Mouse (Mus musculus) WW6 (cell line): Measurements from ENCODE around the gene 9330182L06Rik.

Source experiments
- DNase-seq: peaks from one replicate; pipeline ENCODE4 v3.0.0-alpha.2; 2013; ENCODE audit warnings: low read depth, low spot score

Gene 9330182L06Rik

DNA sequence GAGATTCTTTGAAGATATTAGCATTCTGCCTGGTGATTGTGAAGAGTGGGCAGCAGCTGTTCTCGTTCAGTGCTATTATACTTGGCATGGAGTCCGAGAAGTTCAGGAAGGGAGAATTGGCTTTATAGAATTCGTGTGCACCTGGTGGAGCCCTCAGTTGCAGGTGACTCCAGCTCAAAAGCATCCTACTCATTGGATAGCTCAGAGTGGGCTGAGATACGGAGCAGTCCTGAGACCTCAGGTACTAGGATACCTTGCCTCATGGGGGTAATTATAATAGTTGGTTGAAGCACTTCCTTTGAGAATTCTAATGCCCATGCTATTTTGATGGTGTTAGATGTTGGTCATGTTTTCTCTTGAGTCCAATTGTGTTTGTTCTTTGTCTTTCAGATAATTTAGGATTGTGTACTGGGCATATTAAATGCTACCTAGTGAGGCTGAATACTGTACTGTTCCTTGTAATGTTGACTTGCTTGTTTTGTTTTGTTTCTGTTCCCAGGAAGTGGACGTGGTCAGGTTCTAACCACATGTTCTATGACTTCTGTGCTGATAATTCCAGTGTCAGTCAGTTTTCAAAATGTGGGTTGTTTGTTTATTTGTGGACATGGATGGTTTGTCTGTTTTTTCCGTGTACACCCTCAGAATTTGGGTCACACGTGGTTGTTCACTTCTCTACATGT, 96.2 kb downstream of the 9330182L06Rik start:
- no peak for DNase-seq

DNA sequence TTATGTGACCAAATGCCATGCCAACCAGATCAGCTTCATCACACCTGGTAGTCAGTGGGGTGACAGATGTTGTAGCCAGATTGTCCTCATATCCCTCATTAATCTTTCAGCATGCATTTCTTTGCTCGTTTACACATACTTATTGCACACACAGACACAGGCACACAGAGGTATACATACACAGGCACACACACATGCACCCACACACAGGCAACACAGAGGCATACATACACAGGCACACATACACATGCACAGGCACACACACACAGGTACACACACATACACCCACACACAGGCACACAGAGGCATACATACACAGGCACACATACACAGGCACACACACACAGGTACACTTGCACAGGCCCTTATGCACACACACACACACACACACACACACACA, 99.0 kb downstream of the 9330182L06Rik start:
- DNase-seq, result no peak

DNA sequence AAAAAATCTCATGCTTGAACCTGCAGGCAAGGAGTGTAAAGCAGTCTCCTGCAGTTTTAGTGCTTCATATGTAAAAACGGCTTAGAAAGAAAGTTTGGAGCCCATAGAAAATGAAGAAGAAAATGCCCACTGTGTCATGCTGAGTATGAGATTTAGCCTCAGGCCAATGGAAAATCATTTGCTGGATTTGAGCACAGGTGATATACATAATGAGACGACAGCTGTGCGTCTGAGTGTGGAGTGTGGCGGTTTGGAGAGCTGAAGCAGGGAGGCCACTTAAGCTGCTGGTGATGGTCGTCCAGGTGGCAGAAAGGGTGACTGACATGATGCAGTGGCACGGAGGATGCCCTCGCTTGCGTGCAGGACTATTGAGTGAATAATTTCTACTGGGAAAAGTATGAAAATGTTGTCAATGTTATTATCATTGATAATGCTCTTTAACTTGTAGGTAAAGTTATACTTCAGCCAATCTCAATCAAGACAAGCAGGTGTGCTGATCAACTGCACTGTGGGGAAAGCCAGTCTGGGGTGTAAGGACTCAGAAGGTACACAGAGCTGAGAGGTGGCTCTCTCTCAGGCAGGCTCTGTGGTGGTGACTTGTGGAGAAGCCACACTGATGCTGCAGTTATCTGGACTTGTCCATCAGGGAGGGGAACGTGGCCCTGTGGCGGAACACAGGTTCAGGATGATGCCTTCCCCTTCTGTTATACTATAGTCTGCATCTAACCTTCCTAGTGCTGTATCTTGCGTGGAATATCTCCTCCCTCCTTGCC, 102.2 kb downstream of the 9330182L06Rik start:
- no peak for DNase-seq

DNA sequence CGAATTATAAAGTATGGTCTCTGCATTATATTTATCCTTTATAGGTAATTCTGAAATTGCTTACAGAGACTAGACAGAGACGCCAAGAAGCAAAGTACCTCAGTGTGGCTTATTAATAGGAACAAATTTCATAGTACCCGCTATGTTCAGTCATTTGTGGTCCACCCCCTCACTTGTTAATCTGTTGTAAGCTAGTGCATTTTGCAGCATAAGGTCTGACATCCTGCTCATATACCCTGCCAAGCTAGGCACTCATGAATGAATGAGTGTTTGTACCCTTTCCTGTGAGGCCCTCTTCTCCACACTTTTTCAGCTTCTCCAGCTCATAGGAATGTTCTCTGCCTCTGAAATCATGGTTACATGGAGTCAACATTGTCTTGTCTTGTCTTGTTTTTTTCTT, 105.2 kb downstream of the 9330182L06Rik start:
- no peak for DNase-seq

DNA sequence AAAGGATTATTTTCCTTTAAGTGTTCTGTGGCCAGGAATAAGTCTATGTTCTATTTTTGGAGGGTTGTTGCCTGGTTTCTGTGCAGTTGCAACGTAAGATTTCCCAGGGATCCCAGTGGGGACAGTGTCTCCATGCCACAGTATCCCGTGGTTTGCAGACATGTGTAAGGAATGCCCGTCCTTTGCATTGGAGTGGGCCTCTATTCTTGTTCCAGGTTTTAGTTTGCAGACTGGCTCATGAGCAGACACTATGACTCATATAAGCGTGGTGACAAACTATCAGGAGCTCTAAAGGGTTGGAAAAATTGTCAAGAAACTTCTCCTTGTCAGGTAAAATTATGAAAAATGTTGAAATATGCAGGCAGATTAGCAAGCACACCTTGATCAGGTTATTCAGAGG, 107.4 kb downstream of the 9330182L06Rik start:
- no peak for DNase-seq

DNA sequence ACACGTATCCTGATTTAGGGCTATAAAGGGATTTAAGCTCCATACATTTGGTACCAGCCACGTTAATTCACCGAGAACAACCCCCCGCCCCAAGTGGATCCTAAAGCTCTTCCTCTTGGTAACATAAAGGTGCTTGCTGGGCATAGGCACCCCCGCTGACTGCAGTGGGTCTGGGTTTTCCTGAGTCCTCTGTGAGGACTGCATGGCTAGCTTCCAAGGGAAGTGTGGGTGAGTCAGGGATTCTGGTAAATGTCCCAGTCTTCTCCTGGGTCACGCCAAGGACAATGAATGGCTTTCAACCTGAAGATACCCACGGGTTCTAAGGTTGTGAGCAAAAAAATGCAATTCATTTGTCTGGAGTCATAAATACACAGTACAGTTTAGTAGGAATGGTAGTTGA, 124.0 kb downstream of the 9330182L06Rik start:
- no peak for DNase-seq

DNA sequence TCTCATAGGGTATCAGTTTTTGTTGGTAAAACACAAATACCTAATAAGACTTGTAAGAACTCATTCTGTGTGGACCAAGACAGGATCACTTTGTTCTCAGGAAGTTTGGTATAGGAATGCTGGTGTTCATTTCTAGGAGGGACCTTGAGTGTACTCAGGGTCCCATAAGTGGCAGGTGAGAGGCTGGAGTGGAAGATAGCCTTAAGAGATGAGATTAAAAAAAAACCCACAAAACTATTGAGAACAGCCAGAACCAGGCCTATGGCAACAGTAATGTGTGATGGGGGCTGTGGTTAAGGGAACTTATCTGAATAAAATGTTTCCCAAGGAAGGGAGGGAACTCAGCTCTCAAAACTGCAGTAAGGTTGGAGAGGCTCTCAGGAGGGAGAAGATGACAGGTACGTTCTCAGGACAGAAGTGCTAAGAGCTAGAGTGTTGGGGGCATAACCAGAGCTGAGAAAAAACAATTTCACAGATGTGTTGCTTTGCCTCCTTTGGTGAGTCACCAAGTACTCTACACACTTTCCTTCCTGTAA, 126.0 kb downstream of the 9330182L06Rik start:
- DNase-seq, result no peak

DNA sequence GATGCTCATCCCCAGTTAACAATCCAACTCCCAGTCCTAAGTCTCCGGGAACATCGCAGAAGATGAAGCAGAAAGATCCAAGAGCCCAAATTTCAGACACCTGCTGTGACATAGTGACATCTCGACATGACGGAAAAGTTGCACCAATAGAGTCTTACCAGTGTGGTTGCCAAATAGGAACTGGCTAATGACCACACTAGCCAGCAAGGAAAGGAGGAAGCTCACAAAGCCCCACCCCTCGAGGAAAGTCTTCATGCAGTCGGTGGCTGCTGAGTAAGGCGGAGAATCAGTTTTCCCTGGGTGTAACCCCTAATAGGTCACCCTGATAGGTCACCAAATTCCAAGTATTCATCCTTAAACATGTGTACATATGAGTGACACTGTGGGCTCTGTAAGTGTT, 151.2 kb downstream of the 9330182L06Rik start:
- DNase-seq, result no peak

DNA sequence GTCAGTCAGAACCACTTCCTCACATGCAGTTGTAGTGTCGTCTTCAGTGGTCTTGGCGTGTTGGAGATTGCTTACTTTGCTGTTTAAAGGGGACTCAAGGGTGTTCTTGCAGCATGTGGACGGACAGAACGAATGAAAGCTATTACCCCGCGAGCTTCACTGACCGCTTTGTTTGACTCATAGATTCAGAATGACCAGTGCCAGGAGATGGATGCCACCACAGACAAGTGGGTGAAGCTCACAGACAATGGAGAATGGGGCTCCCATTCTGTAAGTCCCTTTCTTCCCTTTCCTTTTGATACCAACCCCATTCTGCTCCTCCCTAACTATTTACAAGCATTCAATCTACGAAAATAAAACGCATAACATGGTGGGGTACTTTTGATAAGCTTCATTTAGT, 151.9 kb downstream of the 9330182L06Rik start:
- DNase-seq, result no peak

DNA sequence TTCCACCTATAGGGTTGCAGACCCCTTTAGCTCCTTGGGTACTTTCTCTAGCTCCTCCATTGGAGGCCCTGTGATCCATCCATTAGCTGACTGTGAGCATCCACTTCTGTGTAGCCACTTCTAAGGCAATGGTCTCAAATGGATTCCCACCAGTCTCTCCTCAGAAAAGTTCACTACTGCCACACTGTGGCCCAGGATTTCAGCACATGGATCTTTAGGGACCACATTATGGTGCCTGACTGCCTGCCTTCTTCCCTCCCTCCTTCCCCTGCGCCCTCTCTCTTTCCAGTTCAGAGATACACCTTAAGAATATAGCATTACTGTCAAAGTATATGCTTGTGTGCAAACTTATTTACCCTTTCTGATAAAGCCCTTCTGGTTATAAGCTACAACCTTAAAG, 154.0 kb downstream of the 9330182L06Rik start:
- DNase-seq, result no peak

DNA sequence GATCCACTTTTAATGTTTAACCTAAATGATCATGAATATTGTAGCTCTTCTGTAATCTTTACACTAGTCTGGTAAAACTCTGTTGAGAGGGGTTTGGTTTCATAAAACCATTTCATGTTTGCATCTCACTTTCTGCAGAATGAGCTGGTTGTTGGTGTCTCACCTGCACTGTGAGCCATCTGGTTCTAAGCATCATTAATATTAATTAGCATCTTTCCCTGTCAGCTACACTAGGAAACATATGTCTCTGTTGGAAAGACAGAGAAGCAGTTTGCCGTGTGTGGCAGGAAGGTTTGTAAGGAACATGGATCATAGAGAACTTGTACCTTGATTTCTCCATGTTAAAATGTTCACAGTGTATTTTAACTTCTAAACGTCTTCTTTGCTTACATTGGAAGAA, 158.5 kb downstream of the 9330182L06Rik start:
- DNase-seq, result no peak

DNA sequence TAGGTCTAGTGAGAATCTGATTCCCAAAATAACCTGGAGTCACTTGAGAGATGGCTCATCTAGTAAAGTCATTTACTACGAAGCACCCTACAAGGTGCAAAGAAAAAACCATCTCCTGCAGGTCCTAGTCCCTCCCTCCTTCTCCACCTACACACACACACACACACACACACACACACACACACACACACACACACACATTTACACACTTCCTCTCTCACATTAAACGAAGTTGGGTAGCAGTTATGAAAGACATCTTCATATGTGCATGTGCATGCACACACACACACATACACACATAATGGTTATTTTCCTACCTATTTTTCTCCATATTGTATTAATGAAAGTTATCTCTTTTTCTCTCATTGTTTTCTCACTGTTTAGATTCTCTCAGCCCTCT, 161.2 kb downstream of the 9330182L06Rik start:
- no peak for DNase-seq

DNA sequence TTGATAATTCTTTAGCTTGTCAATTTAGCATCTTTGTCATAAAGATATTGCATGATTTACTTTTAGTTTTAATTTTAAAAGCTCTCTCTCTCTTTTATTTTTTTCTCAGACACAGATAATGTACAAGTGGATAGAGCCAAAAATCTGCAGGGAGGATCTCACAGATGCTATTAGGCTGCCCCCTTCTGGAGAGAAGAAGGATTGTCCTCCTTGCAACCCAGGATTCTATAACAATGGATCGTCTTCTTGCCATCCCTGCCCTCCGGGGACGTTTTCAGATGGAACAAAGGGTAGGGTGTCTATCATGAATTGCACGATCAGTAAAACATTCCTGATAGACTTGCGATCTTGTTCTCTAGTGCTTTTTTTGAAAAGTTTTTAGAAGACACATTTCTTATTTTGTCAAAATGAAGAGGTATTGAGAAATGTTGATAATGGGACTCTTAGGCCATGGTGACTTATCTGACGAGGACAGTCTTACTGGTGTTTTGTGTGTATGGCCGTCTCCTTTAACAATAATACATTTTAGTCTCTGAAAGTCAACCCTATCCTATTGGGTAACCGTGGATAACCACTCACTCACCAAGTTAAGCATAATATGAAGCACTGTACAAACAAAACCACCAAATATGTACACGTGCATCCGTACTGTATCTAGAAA, 161.8 kb downstream of the 9330182L06Rik start:
- DNase-seq, result peak; percentile 20

DNA sequence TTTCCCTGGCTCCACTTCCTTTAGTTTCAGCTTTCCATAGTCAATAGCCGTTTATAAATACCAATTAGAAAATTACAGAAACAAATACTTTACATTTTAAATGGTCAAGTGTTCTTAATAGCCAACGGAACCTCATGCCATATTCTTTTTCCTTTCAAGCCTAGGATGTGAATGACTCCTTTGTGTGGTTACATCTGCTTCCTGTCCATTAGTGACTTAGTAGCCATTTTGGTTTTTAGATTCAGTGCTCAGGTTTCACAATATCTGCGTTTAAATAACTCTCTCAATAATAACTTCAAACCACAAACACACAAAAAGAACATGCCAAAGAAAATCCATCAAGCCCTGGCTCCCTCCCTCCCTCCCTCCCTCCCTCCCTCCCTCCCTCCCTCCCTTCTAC, 162.8 kb downstream of the 9330182L06Rik start:
- DNase-seq, result no peak

DNA sequence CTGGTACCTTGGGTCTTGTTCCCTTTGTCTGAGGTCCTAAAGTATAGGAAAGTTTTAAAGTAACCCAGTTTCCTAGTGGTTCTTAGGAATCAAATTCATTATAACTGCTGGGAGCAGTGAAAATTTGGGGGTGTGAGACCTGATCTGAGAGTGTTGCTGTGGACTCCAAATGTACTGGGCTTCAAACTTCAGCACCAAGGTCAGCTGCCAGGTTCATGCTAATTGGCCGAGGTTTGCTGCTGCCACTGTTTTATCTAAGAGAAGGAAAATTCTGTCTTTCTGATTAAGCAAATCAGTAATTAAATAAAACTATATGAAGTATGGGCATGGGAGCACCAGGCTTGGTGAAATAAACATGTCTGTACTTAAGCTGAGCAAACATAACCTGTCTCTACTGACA, 180.2 kb downstream of the 9330182L06Rik start:
- no peak for DNase-seq

DNA sequence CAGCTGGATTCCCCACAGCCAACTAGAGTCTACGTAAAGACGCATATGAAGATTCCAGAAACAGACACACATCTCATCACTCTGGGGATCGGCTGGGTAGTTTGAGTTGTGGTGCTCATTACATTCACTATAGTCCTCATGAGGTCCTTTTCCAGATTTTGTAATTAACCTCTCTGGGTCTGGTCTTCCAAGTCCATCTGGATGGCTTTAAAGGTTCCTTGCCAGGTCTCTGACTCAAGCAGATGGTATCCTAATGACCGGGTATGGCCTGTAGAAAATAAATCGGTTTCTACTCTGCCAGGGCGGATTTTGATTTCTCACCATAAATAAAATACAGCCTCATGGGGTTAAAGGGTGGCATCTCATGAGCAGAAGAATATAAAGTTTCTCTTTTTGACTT, 183.0 kb downstream of the 9330182L06Rik start:
- no peak for DNase-seq

DNA sequence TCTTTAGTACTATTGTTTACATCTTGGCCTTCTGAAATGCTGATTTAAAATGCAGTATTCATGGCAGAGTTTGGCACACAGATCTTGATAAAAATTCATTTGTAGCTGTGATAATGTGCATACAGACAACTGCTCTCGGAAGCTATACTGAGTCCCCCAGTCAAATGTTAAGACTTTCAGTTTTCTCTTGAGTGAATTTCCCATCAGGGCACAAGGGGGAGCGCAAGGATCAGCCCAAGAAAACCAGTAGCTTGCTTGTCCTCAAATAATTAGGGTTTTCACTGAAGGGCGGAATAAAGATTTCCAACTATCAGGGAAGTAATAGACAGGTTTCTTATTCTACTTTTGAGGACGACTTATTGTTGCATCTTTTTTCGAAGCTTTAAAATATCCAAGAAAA, 183.7 kb downstream of the 9330182L06Rik start:
- no peak for DNase-seq

DNA sequence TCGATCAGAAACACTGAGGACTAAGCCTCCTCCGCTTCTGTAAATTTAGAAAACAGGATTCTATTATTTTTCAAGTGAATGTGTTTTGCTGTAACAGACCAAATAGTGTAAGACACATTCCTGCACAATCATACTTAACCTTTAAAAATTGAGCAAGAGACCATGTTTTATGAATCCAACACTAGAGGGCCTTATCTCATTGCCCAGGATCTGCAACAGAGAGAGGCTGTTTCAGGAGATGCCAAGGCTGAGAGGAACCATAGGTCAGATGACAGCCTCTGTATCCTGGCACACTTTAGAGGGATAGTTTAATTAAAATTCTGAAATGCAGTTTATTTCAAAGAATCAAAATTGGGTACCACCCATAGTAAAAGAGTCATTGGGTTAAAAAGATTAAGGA, 187.4 kb downstream of the 9330182L06Rik start:
- no peak for DNase-seq

DNA sequence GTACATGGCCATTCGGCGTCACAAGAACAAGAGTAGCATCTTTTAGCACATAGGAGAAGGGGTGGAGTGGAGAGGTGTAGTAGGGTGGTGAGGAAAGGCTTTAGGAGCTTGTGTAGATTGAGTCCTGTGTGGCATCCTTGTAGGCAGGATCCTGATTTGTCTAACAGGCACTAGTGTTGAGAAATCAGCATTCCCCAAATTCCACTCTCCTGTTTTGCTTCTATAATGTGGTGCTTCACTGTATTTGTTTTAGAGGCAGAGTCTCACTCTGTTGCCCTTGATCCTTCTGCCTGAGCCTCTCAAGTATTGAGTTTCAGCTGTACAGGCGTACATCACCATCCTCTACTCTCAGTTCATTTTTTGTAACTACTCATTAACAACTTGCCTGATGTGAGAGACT, 211.7 kb downstream of the 9330182L06Rik start:
- DNase-seq, result no peak

DNA sequence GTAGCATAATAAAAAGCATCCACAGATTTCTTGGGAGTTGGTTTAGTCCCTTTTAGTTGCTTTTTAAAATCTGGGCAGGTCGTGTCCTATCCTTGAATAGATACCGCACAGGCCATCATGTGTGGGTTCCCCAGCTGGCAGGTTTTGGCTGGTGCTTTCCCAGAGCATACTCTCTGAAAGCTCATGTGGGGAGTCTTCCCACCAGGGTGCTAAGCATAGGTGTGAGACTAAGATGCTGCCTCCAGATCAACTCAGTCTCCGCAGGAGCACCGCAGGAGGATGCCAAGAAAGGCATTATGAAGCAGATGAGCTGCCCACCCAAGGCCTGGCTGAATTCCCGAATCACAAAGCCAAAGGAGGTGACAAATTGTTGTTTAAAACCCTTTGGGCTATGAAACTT, 229.5 kb downstream of the 9330182L06Rik start:
- DNase-seq, result no peak

DNA sequence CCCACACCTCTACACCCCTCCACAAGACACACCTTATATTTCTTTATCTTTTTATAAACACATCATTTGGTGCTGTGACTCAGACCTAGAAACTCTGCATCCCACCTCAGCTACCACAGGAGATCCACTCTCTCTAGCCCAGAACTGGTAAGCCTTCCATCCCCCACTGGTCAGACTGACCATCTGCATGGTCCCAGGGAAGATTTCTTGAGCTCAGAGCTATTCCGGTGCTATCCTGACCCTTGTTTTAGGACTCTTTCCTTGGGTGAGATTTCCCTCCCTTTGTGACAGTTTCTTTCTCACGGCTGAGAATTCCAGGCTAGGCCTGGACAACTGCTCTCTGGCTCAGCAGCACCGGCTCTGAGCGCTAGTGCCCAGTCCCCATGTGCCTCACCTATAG, 231.3 kb downstream of the 9330182L06Rik start:
- DNase-seq, result no peak

DNA sequence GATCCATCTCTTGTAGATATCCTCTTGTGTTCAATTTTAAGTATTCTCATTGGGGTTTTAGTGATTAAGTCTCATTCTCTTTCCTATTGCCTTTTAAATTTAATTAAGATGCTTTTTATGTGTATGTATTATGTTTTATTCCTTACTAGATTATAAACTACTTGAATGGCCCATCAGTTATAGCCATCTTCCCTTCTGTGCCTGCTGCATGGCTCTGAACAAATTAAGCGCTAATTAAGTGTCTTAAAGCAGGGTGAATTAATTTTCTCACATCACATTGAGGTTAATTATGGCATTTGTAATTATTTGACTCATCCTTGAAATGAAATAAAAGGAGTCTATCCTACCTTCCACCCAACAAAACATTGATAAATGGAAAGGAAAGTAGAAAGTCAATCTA, 245.1 kb downstream of the 9330182L06Rik start:
- DNase-seq, result no peak

DNA sequence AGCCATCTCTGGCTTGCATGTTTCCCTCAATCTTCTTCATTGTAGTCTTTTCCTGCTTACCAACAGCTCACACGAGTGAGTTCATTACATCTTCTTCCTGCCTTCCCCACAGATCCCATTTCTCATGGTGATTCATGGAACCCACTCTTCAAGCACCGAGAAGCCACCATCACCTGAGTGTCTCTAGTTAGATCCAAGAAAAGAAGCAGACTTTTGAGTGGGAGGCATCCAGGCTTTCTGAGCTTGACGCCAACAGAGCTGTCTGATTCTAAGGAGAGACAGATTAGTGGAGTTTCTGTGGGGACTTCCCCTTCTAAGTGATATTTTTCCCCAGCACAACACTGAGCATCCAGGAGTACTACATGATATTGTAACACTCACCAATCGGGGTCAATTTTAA, 259.6 kb downstream of the 9330182L06Rik start:
- no peak for DNase-seq
